7 mouse cellular contexts compared by ENCODE assay signal in genomic region chr1:191364477-191364876, GRCm38 (mm10). TPM values are rescaled to one million over a fixed set of nuclear protein-coding genes. Genes with fewer than 3 reads are reported as not detected.
DNase-seq lines count a peak whose midpoint lies in the region; ATAC-seq and TF ChIP-seq lines count a peak whose summit lies in the region.

No protein-coding gene starts in this region.

- peaks cover 13% of the 10 kb centered on the region for H3K36me3 ChIP-seq in kidney, embryonic 16.5 days (ENCODE audit: insufficient read depth, low read length)
- peaks cover 7 to 14% of the 10 kb centered on the region in 2 experiments for H3K36me3 ChIP-seq in MEL (ENCODE audit: control insufficient read depth in 1 of 2, insufficient read depth in 2 of 2, low read length in 2 of 2)

- DNase-seq in kidney, adult 8-10 months = peak; percentile 28 to 29
- peak; percentile 71 for DNase-seq in MEL (ENCODE audit: low read depth, low spot score)
- peak; percentile 47 for DNase-seq in embryo, embryonic 10.5 days (ENCODE audit: low spot score)
- DNase-seq in natural killer cell, adult 2 months (ENCODE audit: low spot score in 2 of 2) = peak; percentile 50 to 56
- DNase-seq in layer of hippocampus, adult 18-20 months (ENCODE audit: low spot score in 2 of 2) = no peak
- no peak for DNase-seq in layer of hippocampus, adult 8-10 months (ENCODE audit: low spot score in 2 of 2)

- no peak for TF ChIP-seq EP300 in MEL (IDR thresholded peaks at IDR 0.05; ENCODE audit: low read depth in 1 of 2, low read length in 2 of 2)

- no peak overlapping the region for H3K27ac ChIP-seq in kidney, embryonic 16.5 days (ENCODE audit: low read length)
- H3K27ac ChIP-seq in MEL (ENCODE audit: control insufficient read depth, low read depth, low read length) = no peak overlapping the region

- H3K27me3 ChIP-seq in kidney, embryonic 16.5 days (ENCODE audit: insufficient read depth, low read length) = no peaks in the 10 kb centered on the region
- no peaks in the 10 kb centered on the region for H3K27me3 ChIP-seq in MEL (ENCODE audit: control insufficient read depth in 1 of 2, insufficient read depth in 2 of 2, low read length in 2 of 2)

- H3K4me3 ChIP-seq in kidney, embryonic 16.5 days (ENCODE audit: low read length) = no peak overlapping the region
- no peak overlapping the region for H3K4me3 ChIP-seq in MEL (ENCODE audit: control insufficient read depth in 1 of 2, insufficient read depth in 1 of 2, low read depth in 2 of 2, low read length in 2 of 2)

- H3K4me1 ChIP-seq in kidney, embryonic 16.5 days (ENCODE audit: insufficient read depth, low read length) = no peaks in the 10 kb centered on the region
- H3K4me1 ChIP-seq in MEL (ENCODE audit: control insufficient read depth in 1 of 2, insufficient read depth in 2 of 2, low read length in 2 of 2) = peaks cover 4 to 8% of the 10 kb centered on the region in 2 experiments; a peak in 3 of 4 replicates

- no peaks in the 10 kb centered on the region for H3K79me2 ChIP-seq in MEL (ENCODE audit: control insufficient read depth, insufficient read depth, low read length, poor library complexity)

- no peak for TF ChIP-seq POLR2A in MEL (IDR thresholded peaks at IDR 0.05; ENCODE audit: control insufficient read depth in 1 of 2, insufficient read depth in 1 of 2, low read depth in 1 of 2, low read length in 2 of 2, poor library complexity in 1 of 2)

- no peaks in the 10 kb centered on the region for H3K9me3 ChIP-seq in kidney, embryonic 16.5 days (ENCODE audit: low read length)
- H3K9me3 ChIP-seq in MEL (replicated peaks; ENCODE audit: insufficient read depth, low read length) = no peaks in the 10 kb centered on the region

- H3K4me2 ChIP-seq in kidney, embryonic 16.5 days (replicated peaks; ENCODE audit: low read depth, low read length) = no peak overlapping the region

- peak; percentile 85 for TF ChIP-seq RAD21 in MEL (IDR thresholded peaks at IDR 0.05; ENCODE audit: low read depth, low read length)

- peak; percentile 54 to 77 (median 70) for TF ChIP-seq CTCF in MEL (IDR thresholded peaks at IDR 0.05 in 2 of 3, conservative IDR thresholded peaks at IDR 0.05 in 1 of 3; ENCODE audit: control insufficient read depth in 1 of 3, insufficient read depth in 1 of 3, low read depth in 2 of 3, low read length in 3 of 3, poor library complexity in 1 of 3, severe bottlenecking in 1 of 3)

- no peak overlapping the region for H3K9ac ChIP-seq in kidney, embryonic 16.5 days (replicated peaks; ENCODE audit: low read length)
- H3K9ac ChIP-seq in MEL (ENCODE audit: control insufficient read depth, low read depth, low read length, poor library complexity, severe bottlenecking) = no peak overlapping the region

- WGBS in kidney, embryonic 16.5 days = 80% methylated on average over 4 of the region's 4 CpGs

- no peak for ATAC-seq in kidney, embryonic 16.5 days (ENCODE audit: low FRiP score, low TSS enrichment)

TF ChIP-seq in MEL, 35 proteins besides CTCF, POLR2A, EP300 and RAD21:
- TF ChIP-seq MEF2A (IDR thresholded peaks at IDR 0.05; ENCODE audit: extremely low read depth, insufficient replicate concordance, low read depth, low read length, poor library complexity, severe bottlenecking) (no peak), MXI1 (IDR thresholded peaks at IDR 0.05; ENCODE audit: low read depth, low read length) (0 out of 2 replicates have a peak, but pooled peaks have one; percentile 28), E2F4 (IDR thresholded peaks at IDR 0.05; ENCODE audit: borderline replicate concordance, low read depth, low read length) (no peak), SMC3 (IDR thresholded peaks at IDR 0.05; ENCODE audit: low read depth, low read length) (peak; percentile 79), BHLHE40 (IDR thresholded peaks at IDR 0.05; ENCODE audit: borderline replicate concordance, low read depth, low read length) (no peak), TAL1 (IDR thresholded peaks at IDR 0.05; ENCODE audit: low read length) (no peak), ZC3H11A (IDR thresholded peaks at IDR 0.05; ENCODE audit: low read depth, low read length) (peak; percentile 79), SIN3A (IDR thresholded peaks at IDR 0.05; ENCODE audit: low read length) (0 out of 2 replicates have a peak, but pooled peaks have one; percentile 16), CHD2 (IDR thresholded peaks at IDR 0.05; ENCODE audit: low read length) (no peak)
TF ChIP-seq in MEL: peak in this region for 4.

RNA-seq across cellular contexts. Expression of gene Ppp2r5a, which starts 38.6 kb away (rescaled TPM):
- 15.7 and 18.8 TPM in 2 replicates for polyA plus RNA-seq in kidney, embryonic 16.5 days (2015; fragmentation: Nextera tagmentation; extraction: Ambion mirVana)
- total RNA-seq in MEL (2012; rRNA removed) = 46.6 and 55.7 TPM in 2 replicates
- polyA plus RNA-seq in MEL (2012; ENCODE audit: insufficient read depth in 1 of 2, insufficient read length in 2 of 2, low read depth in 1 of 2, low replicate concordance in 2 of 2, missing spikeins in 1 of 2) = 10 to 100 TPM in 1 of 2 experiments, not detected in 1; 48.6 TPM
- 10 to 100 TPM; 74.6 to 79.3 TPM for total RNA-seq in layer of hippocampus, adult 18-20 months (2021)
- 10 to 100 TPM; 65.1 to 76.6 (median 70.6) TPM for total RNA-seq in layer of hippocampus, adult 8-10 months (2022)

RNA-seq across cellular contexts. Expression of gene Tmem206, which starts 38.8 kb away (rescaled TPM):
- polyA plus RNA-seq in kidney, embryonic 16.5 days (2015; fragmentation: Nextera tagmentation; extraction: Ambion mirVana) = 26.4 TPM in 2 replicates
- 12.4 and 14.3 TPM in 2 replicates for total RNA-seq in MEL (2012; rRNA removed)
- polyA plus RNA-seq in MEL (2012; ENCODE audit: insufficient read depth in 1 of 2, insufficient read length in 2 of 2, low read depth in 1 of 2, low replicate concordance in 2 of 2, missing spikeins in 1 of 2) = 10 to 100 TPM in 1 of 2 experiments, not detected in 1; 16.2 TPM
- 1 to 10 TPM; 8.4 to 8.6 TPM for total RNA-seq in layer of hippocampus, adult 18-20 months (2021)
- 10 to 100 TPM in 3 of 4 experiments, 1 to 10 TPM in 1; 9.0 to 15.2 (median 11.7) TPM for total RNA-seq in layer of hippocampus, adult 8-10 months (2022)

RNA-seq across cellular contexts. Expression of gene Nenf, which starts 46.5 kb away (rescaled TPM):
- polyA plus RNA-seq in kidney, embryonic 16.5 days (2015; fragmentation: Nextera tagmentation; extraction: Ambion mirVana) = 86.7 and 92.6 TPM in 2 replicates
- total RNA-seq in MEL (2012; rRNA removed) = 43.3 and 53.2 TPM in 2 replicates
- polyA plus RNA-seq in MEL (2012; ENCODE audit: insufficient read depth in 1 of 2, insufficient read length in 2 of 2, low read depth in 1 of 2, low replicate concordance in 2 of 2, missing spikeins in 1 of 2) = 10 to 100 TPM in 1 of 2 experiments, not detected in 1; 49.4 TPM
- 10 to 100 TPM; 72.9 to 74.4 TPM for total RNA-seq in layer of hippocampus, adult 18-20 months (2021)
- 10 to 100 TPM; 57.8 to 80.1 (median 66.1) TPM for total RNA-seq in layer of hippocampus, adult 8-10 months (2022)

Comparison
In these comparisons a context has a peak if more than half of its experiments do, and no peak if none do; other contexts are left out.
1. DNase-seq: peak in kidney, adult 8-10 months (2 of 2), MEL (single experiment), embryo, embryonic 10.5 days (single experiment) and natural killer cell, adult 2 months (2 of 2); none in layer of hippocampus, adult 18-20 months (0 of 2) and layer of hippocampus, adult 8-10 months (0 of 2).